Mouse (Mus musculus) right cerebral cortex, postnatal 4 days (tissue): ENCODE results near the gene Ckm.

Experiments
- DNase-seq: peaks from one replicate; pipeline ENCODE4 v3.0.0-alpha.2; 2022

Ckm gene

GRCm38 (mm10) chr7:19469404-19469803 is 64.8 kb downstream of the Ckm start:
- no peak for DNase-seq

GRCm38 (mm10) chr7:19470308-19470707 is 65.7 kb downstream of the Ckm start:
- DNase-seq, result no peak

- DNase-seq, result no peak
Observed at GRCm38 (mm10) chr7:19472403-19472802, 67.8 kb downstream of the Ckm start.
